Mouse (Mus musculus) liver, adult 2 months (tissue): ENCODE results near the gene Hoxd9. TPM values are rescaled to one million over a fixed set of nuclear protein-coding genes. Genes with fewer than 3 reads are reported as not detected.

Experiments
- DNase-seq: peaks from one replicate; pipeline ENCODE4 v3.0.0-alpha.2; 2011; ENCODE audit warnings: low read depth, low spot score; ENCODE audit errors: extremely low read depth
- H3K27ac ChIP-seq: fragments of 200-500 bp; replicated peaks from 2 replicates; pipeline ENCODE4 v1.5.1; 2012; ENCODE audit warnings: low read depth, mild to moderate bottlenecking, control low read depth, inconsistent platforms, low read length; ENCODE audit not compliant: insufficient read depth
- H3K27me3 ChIP-seq: fragments of 200-500 bp; 2 replicates; pipeline ENCODE4 v1.6.1; 2012; ENCODE audit warnings: mild to moderate bottlenecking, moderate library complexity, low read length, inconsistent platforms; ENCODE audit not compliant: control insufficient read depth, insufficient read depth
- H3K36me3 ChIP-seq: fragments of 200-500 bp; 2 replicates; pipeline ENCODE4 v1.6.1; 2012; ENCODE audit warnings: low read length, inconsistent platforms; ENCODE audit not compliant: control insufficient read depth, insufficient read depth
- H3K4me1 ChIP-seq: fragments of 200-500 bp; 2 replicates; pipeline ENCODE4 v1.6.1; 2011; ENCODE audit warnings: low read length; ENCODE audit not compliant: control insufficient read depth, insufficient read depth
- H3K4me3 ChIP-seq: fragments of 200-500 bp; 2 replicates; pipeline ENCODE4 v1.5.1; 2011; ENCODE audit warnings: low read depth, mild to moderate bottlenecking, control low read depth, low read length, moderate library complexity; ENCODE audit not compliant: insufficient read depth
- H3K79me2 ChIP-seq: fragments of 200-500 bp; 2 replicates; pipeline ENCODE4 v1.6.1; 2012; ENCODE audit warnings: inconsistent platforms, mild to moderate bottlenecking, low read length, moderate library complexity; ENCODE audit not compliant: control insufficient read depth, insufficient read depth
- H3K9ac ChIP-seq: fragments of 200-500 bp; 2 replicates; pipeline ENCODE4 v1.6.1; 2012; ENCODE audit warnings: low read depth, mild to moderate bottlenecking, control low read depth, inconsistent platforms, low read length
- CTCF ChIP-seq: fragments of 200-500 bp; IDR thresholded peaks from 2 replicates; pipeline ENCODE4 v1.5.1; 2011; ENCODE audit warnings: low read depth, low read length, control low read depth
- POLR2A ChIP-seq: fragments of 200-500 bp; IDR thresholded peaks from 2 replicates; pipeline ENCODE4 v1.6.1; 2011; ENCODE audit warnings: low read length, control low read depth; ENCODE audit not compliant: insufficient read depth; ENCODE audit errors: extremely low read depth
- WGBS: fragments of 180-500 bp; shearing (Covaris S2); methylation state at CpG from one replicate; pipeline ENCODE4 v1.1.7; 2018; 5-methylcytosine and 5-hydroxymethylcytosine counted together
- polyA plus RNA-seq: library from polyadenylated mRNA; depleted of rRNA; stranded (reverse); fragments of >200 nt; gene quantifications from 2 replicates; pipeline ENCODE4 v1.2.3, GENCODE M21; 2012
- total RNA-seq: library from RNA; depleted of rRNA; stranded (reverse); fragments of >200 nt; gene quantifications from 2 replicates; pipeline ENCODE4 v1.2.3, GENCODE M21; 2014

Hoxd9 gene
- total and polyA plus RNA-seq, 2 experiments: not detected

- no peaks in the 10 kb centered on the region for H3K79me2 ChIP-seq
- H3K27me3 ChIP-seq: peaks cover 40% of the 10 kb centered on the region
- no peak overlapping the region for H3K9ac ChIP-seq
- no peak for DNase-seq
- WGBS: 7% methylated on average over 36 of the region's 36 CpGs
- TF ChIP-seq CTCF (no peak), POLR2A (no peak)
- H3K27ac ChIP-seq: no peak overlapping the region
- H3K4me1 ChIP-seq: no peaks in the 10 kb centered on the region; the same call in 1 of the 2 replicates
- no peak overlapping the region for H3K4me3 ChIP-seq
- H3K36me3 ChIP-seq: no peaks in the 10 kb centered on the region
These were observed 30.2 kb upstream of the Hoxd9 start for GRCm38 (mm10) chr2:74667191-74667841.

DNA sequence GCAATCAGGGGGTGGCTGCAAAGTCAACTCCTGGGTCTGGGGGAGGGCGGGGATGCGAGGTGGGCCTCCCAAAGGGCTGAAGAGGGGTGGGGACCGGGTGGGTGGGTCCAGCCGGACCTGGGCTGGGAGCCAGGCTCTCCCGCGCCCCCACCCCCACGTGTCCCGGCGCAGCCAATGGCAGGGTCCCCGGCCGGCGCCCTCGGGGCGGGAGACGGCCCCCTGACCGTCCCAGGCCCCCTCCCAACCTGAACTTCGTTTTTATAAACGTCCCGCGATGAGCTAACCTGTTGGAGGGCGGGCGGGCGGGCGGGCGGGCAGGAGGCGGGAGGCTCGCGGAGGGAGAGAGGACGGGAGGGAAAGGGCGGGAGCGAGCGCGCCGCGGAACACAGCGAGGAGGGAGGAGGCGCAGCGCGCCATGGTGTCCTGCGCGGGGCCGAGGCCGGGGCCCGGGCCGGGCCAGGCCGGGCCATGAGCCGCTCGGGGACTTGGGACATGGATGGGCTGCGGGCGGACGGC, 29.6 kb upstream of the Hoxd9 start, which contains the start of gene Hoxd13:
TSS of gene Hoxd13 (plus strand) at position 469 of the 516 bp plus-strand sequence.
- DNase-seq: no peak
- WGBS: 2% methylated on average over 36 of the region's 51 CpGs
- no peak within 1 kb of the TSS for H3K27ac ChIP-seq
- peaks cover 3% of the 10 kb centered on the region; the same call in 1 of the 2 replicates for H3K4me1 ChIP-seq
- H3K36me3 ChIP-seq: no peaks in the 10 kb centered on the region
- H3K27me3 ChIP-seq: peaks cover 46% of the 10 kb centered on the region
- H3K9ac ChIP-seq: no peak within 1 kb of the TSS
- TF ChIP-seq POLR2A (no peak), CTCF (no peak)
- H3K4me3 ChIP-seq: no peak within 1 kb of the TSS; the same call in 1 of the 2 replicates
- no peaks in the 10 kb centered on the region for H3K79me2 ChIP-seq

DNA sequence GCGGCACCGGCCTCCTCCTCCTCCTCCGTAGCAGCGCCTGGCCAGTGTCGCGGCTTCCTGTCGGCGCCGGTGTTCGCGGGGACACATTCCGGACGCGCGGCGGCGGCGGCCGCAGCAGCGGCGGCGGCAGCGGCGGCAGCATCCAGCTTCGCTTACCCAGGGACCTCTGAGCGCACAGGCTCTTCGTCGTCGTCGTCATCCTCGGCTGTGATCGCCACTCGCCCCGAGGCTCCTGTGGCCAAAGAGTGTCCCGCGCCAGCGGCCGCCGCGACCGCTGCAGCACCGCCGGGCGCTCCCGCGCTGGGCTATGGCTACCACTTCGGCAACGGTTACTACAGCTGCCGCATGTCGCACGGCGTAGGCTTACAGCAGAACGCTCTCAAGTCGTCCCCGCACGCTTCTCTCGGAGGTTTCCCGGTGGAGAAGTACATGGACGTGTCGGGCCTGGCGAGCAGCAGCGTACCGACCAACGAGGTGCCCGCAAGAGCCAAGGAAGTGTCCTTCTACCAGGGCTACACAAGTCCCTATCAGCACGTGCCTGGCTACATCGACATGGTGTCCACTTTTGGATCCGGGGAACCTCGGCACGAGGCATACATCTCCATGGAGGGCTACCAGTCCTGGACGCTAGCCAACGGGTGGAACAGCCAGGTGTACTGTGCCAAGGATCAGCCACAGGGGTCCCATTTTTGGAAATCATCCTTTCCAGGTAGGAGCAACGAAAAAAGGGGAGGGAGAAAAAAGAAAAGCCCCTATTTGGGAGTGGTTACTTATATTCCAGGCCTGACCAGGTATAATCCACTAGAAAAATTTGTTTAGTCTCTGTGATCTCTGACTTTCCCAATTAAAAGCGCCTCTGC, 28.9 kb upstream of the Hoxd9 start:
- H3K4me1 ChIP-seq: peaks cover 4% of the 10 kb centered on the region; the same call in 1 of the 2 replicates
- WGBS: 2% methylated on average over 73 of the region's 74 CpGs
- H3K27me3 ChIP-seq: peaks cover 44% of the 10 kb centered on the region
- H3K79me2 ChIP-seq: no peaks in the 10 kb centered on the region
- no peak for TF ChIP-seq POLR2A
- TF ChIP-seq CTCF: no peak
- H3K9ac ChIP-seq: no peak overlapping the region
- DNase-seq: no peak
- H3K4me3 ChIP-seq: no peak overlapping the region; the same call in 1 of the 2 replicates
- no peak overlapping the region for H3K27ac ChIP-seq
- no peaks in the 10 kb centered on the region for H3K36me3 ChIP-seq

DNA sequence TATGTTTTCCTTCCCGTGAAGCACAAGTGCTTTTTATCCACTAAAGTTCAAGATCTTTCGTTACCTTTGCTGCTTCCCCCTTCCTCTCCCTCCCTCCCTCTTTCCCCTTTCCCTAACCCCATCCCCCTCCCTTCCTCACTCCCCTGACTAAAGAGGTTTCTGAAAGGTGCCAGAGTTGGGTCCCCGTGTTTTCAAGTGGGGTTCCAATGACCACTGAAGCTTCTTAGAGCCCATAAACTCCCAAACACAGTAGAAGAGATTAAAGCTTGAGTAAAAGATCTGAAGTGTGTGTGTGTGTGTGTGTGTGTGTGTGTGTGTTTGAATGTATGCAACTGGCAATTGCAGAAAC, 28.3 kb upstream of the Hoxd9 start:
- Histone ChIP-seq H3K4me3 (no peak overlapping the region), H3K27ac (no peak overlapping the region), H3K36me3 (no peaks in the 10 kb centered on the region), H3K4me1 (peaks cover 4% of the 10 kb centered on the region; the same call in 1 of the 2 replicates), H3K27me3 (peaks cover 49% of the 10 kb centered on the region), H3K79me2 (no peaks in the 10 kb centered on the region), H3K9ac (no peak overlapping the region)
- 1% methylated on average over 3 of the region's 3 CpGs for WGBS
- DNase-seq: no peak
- TF ChIP-seq POLR2A (no peak), CTCF (no peak)

- H3K9ac ChIP-seq: no peak overlapping the region
- no peaks in the 10 kb centered on the region for H3K79me2 ChIP-seq
- peaks cover 49% of the 10 kb centered on the region for H3K27me3 ChIP-seq
- no peak for TF ChIP-seq POLR2A
- TF ChIP-seq CTCF: no peak
- no peak overlapping the region for H3K27ac ChIP-seq
- peaks cover 4% of the 10 kb centered on the region; the same call in 1 of the 2 replicates for H3K4me1 ChIP-seq
- DNase-seq: no peak
- H3K4me3 ChIP-seq: no peak overlapping the region
- H3K36me3 ChIP-seq: no peaks in the 10 kb centered on the region
- WGBS: 4% methylated on average over 14 of the region's 14 CpGs
These were observed 27.8 kb upstream of the Hoxd9 start for GRCm38 (mm10) chr2:74669650-74670235.
